Mouse (Mus musculus) gastrocnemius, postnatal 14 days (tissue): ENCODE measurements around the gene Cdk19. TPM values are rescaled to one million over a fixed set of nuclear protein-coding genes. Genes with fewer than 3 reads are reported as not detected.

Experiments
- DNase-seq: peaks from one replicate; pipeline ENCODE4 v3.0.0; 2021; ENCODE audit warnings: mixed read lengths
- intact Hi-C: fragments of 180-260 bp; cut with DNase I; formaldehyde crosslinking; loops from one replicate; pipeline ENCODE4 v1.15.1; 2025; ENCODE audit warnings: low total_unique reads
- total RNA-seq, 2 experiments: library from RNA; stranded (reverse); gene quantifications; 2 replicates each; pipeline ENCODE4 v1.2.3; 2021

The Cdk19 gene
- total RNA-seq, 2 experiments from 2014 or later, result 5.4 to 6.4 TPM

DNA sequence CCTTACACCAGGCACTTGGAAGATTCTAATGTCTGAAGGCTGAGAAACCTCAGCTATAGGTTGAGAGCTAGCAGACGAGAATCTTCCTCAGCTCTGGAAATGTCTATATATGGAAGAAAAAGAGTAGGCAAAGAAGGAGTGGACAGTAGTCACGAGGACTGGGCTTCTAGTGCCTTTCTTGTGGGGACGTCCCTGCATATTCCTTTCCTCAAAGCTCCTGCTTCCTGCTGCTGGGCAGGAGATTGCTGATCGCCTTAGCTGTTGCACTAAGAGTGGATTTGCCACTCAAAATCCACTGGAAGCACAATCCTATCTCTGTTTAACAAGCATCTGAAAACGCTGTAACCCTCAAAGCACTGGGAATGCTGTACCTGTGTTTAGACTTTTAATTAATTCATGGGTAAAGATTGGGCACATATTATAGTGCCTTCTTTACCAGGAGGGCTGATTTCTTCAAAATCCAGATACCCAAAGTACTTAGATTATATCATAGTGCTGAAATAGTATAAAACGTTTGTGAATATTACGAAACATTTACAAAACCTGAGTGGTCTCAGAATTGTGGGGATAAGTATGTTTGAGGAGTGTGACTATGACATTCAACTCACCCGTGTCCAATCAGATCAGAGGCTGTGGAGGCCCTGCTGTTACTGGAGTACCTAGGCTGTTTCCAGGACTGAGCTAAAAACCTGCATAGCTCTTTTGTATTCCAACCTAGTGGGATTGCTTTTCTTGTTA lies 128.0 kb downstream of the Cdk19 start:
- DNase-seq, result no peak
- intact Hi-C loops, result no loop called here

DNA sequence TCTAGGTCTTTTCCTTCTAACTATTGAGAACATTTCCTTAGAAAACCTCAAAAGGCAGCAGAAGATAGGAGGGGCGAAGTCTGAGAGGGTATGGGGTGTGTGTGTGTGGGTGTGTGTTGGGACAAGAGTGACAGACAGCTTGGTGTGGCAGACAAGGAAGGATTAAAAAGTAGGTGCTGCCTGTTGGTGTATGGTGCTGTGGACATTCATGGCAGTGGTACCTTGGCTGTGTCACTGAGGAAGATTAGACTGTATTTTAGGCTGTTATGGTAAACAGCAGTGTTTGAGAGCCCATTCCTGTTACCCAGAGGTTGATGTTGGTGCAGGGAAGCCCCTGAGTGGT lies 128.5 kb downstream of the Cdk19 start:
- no peak for DNase-seq
- intact Hi-C loops, result no loop called here

DNA sequence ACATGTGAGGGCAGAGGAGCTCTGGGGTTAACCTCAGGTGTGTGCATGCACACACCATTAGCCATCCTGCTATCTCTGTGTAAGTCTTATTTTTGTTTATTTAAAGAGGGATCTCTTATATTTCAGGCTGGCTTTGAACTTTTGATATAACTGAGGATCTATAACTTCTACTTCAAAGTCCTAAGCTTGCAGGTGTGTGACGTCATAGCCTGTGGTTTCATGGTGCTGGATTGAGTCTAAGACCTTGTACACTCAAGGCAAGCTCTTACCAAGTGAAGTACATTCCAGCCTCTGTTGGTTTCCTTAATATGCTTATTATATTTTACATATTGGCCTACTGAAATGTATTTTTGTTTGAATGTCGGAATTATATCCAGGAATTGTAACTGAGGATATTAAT lies 129.8 kb downstream of the Cdk19 start:
- no peak for DNase-seq

DNA sequence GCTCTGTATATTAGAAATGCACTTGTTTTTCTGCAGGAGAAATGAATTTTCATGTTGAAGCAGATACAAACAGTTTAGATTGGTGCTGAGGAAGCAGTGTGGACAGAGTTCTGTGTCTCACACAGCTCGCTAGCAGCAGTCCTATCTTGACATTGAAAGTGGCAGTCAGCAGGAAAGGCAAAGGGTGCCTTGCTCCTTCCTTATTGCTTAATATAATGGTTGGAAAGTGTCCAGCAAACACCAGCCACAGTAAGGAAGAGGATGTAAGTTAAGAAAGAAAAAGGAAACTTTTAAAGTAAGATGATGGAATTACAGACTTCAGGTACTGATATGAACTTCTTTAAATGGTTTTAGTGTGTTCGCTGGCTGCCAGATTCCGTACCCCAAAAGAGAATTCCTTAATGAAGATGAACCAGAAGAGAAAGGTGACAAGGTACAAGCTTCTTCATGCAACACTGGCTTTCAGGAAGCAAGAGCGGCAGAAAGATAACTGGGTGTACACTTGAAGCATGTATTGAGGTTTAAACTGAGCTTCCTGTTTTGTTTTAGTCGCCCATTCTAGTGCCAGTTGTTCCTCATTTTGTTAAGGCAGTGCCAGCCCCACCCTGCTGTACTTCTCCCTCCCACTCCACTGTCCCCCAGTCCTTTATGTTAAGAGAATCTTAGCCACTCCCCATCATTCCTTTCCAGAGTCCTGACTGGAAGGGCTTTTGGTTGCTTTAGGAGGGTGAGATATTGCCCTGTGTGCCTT lies 137.3 kb downstream of the Cdk19 start:
- intact Hi-C loops, result no loop called here
- DNase-seq, result no peak

More for the DNA sequence above, 129.8 kb downstream of the Cdk19 start:
- intact Hi-C loops, result no loop called here

DNA sequence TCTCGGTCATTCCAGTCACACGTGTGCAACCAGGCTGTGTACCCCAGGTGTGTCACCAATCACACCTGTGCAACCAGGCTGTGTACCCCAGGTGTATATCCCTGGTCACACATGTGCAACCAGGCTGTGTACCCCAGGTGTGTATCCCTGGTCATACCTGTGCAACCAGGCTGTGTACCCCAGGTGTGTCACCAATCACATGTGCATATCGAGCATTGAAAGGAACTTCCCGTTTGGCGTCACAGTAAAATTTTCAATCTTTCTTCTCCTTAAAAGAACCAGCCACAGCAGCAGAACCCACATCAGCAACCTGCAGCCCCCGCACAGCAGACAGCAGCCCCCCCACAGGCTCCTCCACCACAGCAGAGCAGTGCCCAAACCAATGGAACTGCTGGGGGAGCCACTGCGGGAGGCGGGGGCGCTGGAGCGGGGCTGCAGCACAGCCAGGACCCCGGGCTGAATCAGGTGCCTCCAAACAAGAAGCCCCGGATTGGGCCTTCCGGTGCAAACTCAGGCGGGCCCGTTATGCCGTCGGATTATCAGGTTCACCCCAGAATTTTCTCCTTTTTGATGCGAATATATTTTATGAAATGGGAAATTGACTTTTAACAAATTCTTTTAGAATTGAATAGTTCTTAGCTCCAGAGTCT lies 138.2 kb downstream of the Cdk19 start:
- DNase-seq, result no peak

DNA sequence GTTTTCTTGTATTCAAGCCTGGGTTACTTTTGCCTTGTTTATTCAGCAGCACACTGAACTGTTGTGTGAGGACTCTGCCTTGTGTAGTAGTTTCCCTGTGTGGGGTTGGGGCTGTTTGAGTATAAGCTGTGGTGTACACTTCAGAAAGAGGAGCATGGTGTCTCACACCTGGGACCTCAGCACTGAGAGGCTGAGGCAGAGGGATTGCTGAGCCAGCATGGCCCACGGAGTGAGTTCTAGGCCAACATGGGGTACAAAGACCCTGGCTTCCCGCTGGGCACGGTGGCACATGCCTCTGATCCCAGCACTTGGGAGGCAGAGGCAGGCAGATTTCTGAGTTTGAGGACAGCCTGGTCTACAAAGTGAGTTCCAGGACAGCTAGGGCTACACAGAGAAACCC lies 139.3 kb downstream of the Cdk19 start:
- intact Hi-C loops, result no loop called here
- no peak for DNase-seq

More for the DNA sequence above, 138.2 kb downstream of the Cdk19 start:
- intact Hi-C loops, result no loop called here

DNA sequence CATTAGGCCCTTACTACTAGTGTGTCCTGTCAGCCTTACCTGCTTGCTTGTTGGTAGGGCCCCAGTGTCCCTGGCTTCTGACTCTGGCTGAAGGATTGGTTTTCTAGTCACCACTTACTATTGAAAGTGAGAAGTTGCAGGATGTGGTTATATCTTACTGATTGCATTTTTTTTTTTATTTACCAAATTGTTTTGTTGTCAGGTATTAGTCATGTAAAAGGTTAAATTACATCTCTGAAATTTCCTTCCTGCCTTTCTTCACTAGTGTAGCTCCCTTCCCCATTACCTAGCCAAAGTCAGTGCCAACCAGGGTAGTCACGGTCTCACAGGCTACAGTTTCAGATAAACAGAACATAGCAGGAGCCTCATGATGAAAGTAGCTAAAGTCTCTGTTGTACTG lies 139.9 kb downstream of the Cdk19 start:
- intact Hi-C loops, result no loop called here
- no peak for DNase-seq

DNA sequence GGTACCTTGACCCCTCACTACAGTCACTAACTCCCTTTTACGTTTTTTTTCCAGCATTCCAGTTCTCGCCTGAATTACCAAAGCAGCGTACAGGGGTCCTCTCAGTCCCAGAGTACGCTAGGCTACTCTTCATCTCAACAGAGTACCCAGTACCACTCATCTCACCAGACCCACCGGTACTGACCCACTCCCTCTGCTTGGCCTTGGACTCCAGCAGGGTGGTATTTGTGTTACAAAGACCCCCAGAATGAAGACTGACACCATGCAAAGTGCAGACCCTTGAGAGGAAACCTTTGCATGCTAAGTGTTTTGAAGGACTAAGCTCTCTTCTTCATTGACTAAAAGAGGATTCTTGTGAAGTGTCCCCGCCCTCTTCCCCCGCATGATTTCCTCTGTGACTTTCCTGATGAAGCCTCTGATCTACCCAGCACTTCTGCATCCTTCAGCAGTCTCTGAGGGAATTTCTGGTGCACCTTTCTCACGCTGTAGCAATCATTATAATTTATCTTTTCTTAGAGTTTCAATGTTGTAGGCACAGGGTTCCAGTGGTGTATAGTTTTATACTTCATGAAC lies 140.3 kb downstream of the Cdk19 start:
- intact Hi-C loops, result no loop called here
- DNase-seq, result no peak

DNA sequence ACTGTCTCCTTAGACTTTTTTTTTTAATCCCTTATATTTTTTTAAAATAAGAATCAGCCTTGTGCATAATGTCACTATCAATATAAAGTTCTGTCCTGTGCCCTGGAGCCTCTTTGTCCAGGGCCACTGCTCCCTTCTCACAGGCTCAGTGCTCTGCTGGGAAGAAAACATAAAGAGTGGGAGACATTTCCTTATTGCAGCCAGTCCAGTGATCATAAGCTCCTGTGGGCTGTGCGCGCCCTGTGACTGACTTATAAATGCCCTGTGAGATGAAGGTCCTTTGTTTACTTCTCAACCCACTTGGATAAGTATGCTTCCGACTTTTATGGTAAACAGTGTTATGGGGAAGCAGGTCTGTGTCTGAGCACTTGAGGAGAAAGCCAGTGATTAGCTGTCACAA lies 142.2 kb downstream of the Cdk19 start:
- DNase-seq, result no peak
- intact Hi-C loops, result no loop called here

DNA sequence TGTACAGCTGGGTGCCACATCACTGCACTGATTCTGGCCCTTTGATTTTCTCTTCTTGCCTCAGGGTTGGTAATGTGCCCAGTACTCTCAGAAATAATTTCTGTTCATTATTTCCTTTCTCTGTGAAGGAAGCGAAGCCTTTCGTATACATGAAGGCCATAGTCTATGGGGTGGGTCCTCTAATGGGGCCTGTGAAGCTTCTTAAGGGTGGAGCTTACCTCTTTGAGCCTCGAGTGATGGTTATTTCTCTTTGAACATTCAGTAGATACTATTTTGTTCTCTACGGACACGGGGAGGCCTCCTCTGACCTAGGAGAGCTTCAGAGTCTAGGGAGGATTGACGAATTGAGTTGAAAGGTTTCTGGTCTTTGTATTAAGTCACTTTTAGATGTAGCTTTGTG lies 142.9 kb downstream of the Cdk19 start:
- DNase-seq, result no peak
- intact Hi-C loops, result no loop called here

DNA sequence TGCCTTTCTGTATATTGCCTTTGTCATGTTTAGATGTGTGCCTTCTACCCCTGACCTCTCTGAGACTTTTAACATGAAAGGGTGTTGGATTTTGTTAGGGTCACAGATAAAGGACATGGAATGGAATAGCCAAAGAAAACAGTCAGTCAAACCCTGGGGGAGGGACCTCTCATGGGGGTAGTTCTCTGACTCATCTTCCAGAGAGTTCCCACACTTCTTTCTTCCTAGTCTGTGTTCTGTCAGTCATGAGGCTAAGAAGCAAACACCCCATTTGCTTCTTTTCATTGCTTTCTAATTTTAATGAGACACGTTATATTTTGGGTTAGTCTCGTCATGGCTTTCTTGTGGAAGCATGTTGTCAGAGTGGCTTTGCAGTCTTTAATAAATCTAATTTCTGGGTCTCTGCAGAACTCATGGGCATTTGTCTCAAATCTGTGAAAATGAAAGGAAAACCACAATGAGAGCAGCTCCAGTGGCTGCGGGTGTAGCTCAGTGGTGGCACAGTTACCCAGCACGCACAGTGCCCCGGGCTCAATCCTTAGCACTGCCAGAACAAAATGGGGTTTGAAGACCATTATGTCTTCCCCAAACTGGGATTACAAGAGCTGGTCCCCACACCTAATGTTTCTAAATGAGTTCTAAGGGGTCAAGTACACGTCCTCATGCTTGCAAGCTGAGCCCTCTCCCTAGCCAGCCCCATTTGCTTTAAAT lies 149.9 kb downstream of the Cdk19 start:
- DNase-seq, result no peak

DNA sequence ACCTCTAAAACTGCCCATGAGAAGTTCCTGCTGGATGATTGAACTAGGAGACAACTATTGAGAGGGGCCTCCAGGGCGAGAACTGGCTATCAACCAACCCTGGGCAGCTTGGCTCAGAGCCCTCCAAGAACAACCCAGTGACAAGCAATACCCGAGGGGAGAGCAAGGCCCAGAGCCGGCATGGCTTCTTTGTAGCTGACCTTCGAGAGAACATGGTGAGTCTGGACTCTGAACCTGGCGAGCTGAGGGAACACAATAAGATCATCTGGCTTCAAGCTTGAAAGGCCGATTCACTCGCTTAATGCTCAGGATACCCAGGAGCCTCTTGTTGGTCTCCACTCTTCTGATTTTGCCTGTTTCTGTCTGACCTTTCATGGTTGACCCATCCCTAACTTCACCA lies 151.8 kb downstream of the Cdk19 start:
- DNase-seq, result no peak
- intact Hi-C loops, result no loop called here

More for the DNA sequence above, 149.9 kb downstream of the Cdk19 start:
- intact Hi-C loops, result no loop called here

DNA sequence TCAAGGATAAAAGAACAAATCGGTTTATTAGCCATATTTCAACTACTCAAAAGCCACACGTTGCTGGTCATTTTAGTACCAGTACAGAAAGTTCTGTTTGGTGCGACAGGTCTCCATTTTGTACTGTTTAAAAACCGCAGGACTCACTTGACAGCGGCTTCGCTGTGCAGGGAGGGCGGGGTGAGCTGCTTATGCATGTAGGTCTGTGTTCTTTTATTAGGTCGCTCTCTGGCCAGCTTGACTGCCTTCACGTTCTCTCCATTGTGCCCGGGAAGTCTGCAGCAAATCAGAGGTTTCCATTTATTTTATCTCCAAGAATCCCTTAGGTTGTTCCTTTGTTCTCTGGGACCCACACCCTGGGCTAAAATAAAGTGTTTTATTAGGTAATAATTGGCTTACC lies 152.4 kb downstream of the Cdk19 start:
- intact Hi-C loops, result no loop called here

DNA sequence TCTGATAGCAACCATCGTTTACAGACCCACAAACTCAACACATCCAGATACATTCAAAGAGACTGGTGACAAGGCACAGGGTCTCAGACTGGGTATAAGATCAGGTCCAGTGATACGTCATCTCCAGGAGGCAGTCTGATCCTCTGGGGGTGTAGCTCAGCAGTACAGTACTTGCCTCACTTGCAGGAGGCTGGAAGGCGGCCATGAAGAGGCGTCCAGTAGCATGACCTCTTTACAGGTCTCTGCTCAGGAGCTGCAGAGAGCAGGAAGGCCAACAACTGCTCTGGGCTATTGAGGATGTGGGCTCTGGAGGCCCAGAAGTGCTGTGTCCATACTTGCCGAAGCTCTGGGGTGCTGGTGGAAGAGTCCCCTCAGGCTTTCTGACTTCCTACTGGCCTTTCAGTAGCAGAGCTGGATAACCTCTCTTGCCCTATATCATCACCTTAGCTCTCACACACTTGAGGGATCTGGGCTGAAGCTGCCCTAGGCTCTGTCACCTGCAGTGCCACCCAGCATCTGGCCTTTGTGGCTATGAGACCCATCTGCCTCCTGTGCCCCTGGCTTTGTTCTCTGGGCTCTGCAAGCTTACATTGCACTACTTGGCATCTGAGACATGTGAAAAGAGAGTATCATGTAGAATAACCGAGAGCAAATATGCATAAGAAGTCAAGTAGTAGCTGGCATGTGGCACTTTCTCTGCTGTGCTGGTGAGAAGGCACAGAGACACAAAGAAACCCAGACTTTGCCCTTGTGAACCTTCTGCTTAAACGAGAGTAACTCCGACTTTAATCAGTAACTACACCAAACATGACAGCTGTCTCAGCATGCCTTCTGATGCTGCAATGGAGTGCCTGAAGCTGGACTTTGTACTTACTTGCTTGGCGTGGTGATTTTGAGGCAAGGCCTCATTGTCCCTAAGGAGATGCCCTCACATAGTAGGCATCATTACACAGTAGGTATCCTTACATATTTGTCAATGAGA lies 155.1 kb downstream of the Cdk19 start:
- no peak for DNase-seq
- intact Hi-C loops, result no loop called here

More for the DNA sequence above, 152.4 kb downstream of the Cdk19 start:
- DNase-seq, result no peak

DNA sequence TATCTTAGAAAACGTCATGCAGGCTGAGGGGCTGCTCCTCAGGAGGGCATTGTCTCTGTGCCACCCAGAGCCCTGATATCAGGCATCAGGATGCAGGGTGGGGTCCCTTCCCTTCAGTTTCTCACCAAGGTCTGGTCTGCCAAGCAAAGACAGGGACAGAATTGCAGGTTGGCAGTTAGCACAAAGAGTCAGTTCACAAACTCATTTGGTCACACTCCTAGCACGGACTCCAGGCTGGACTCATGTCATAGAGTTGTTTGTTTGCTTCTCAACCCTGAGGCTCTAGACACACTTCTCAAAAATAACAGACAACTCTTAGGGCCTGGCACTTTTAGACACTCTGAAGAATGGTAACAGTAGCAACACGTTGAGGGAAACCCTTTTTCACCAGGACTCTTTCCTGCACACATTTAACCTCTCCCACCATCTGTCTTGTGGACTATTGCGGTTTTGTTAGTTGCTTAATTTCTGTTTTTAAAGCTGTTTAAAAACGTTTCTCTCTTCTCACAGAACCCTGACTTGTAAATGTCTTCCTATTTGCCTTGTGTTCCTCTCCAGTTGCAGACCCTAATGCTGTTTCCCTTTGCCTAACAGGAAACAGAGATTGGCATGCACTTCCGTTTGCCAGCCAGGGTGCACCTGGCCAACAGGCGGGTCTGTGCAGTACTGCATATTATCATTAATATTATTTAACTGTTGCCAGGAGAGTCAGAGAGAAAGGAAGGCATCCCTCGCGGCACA lies 158.1 kb downstream of the Cdk19 start:
- DNase-seq, result no peak
- intact Hi-C loops, result no loop called here

DNA sequence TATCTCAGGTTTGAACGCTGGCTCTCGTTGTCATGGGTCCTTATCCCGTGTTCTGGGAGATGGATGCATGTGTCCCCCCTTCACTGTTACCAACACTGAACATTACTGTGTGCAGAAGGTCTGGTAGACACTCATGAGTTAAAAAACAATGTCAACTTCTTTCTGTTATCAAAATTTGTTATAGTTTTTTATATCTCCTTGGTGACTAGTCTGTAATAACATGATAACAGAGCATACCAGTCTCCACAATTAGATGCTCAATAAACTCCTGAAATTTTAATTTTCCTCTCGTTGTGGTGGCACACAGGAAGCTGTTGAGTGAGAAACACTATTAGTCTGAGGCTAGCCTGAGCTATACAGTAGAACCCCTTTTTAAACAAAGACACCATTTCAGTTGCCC lies 159.1 kb downstream of the Cdk19 start:
- intact Hi-C loops, result no loop called here
- DNase-seq, result no peak

DNA sequence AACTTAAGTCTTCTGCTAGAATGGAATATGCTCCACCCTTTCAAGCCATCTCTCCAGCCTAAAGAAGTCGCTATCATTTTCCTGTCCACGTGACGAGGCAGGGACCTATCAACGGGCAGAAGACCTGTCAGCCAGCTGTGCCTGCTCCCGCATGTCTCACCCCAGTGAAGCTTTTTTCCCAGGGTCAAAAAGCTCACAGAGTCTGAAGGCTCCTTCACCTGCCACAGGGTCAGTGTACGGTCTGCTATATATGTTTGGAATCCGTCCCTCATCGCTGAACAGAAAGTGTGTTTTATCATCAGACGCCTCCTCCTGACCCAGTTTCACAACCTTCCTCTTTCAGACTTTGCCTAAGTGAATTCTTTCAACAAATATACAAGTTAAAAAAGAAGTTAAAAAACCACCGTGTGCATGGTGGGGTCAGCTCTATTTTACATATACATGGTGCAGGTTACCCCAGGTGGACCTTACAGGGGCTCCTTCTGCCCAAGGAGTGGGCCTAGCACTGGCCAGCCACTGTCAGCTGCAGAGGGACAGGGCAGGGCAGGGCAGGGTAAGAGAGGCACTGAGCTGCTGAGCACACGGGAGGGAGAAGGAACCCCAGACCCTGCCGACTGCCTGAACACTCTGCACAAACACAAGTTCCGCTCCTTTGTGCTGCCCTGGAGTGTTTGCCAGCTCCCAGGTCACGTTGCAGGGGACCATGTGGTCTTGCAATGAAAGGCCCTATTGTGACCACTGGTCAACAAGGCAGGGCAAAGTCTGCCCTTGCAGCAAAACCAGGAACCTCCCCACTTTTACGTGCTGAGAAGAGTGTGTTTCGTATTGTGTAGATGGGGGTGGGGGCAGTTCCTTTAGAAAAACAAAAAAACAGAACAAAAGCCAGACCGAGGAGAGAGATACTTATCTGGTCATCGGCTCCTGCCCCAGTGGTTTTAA lies 160.2 kb downstream of the Cdk19 start:
- intact Hi-C loops, result no loop called here
- peak; percentile 28 for DNase-seq
